ENCODE assay signal across 8 mouse cellular contexts in the genomic region with DNA sequence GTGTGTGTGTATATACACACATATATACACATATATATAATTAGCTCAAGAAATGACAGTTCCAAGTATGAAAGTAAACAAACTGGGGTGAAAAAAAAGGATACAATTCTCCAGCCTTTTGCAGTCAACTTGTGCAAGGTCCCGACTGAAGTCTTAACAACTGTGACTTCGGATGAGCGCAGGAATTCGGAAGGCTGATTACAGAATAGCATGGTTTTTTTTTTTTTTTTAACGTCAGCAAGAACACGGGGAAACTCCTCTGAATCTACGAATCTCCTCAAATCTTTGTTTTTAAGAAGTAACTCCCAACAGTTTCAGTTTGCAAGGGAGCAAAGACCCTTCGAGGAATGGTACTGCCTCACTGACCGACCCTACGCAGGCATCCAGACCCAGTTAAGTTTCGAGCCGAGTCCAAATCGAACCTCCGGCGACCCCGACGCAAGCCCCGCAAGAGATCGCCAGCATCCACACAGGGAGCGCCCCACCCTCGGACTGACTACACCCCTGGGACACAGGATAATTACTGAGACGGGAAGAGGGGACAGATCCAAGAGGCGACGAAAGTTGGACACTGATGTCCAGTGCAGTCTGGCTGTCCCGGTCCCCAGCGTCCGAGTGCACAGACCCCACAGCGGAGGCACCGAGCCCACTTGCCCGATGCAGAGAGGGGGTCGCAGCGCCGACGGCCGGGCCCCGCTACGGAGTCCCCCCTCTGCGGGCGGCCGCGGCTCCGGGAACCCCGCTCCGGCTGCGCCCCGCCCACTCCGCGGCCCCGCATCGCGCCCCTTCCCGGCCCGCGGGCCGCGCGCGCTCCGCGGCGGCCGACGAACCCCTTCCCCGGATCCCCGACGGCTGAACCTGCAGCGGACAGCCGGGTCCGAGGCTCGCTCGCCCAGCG. TPM values are rescaled to one million over a fixed set of nuclear protein-coding genes. Genes with fewer than 3 reads are reported as not detected.
DNase-seq lines count a peak whose midpoint lies in the region; ATAC-seq and TF ChIP-seq lines count a peak whose summit lies in the region.

No protein-coding gene starts in this region.

- ATAC-seq in embryonic facial prominence, embryonic 15.5 days (ENCODE audit: insufficient number of reproducible peaks, low FRiP score, low TSS enrichment, low read depth): peak; percentile 23; the same call in 1 of the 2 replicates
- no peak; the same call in 1 of the 2 replicates for ATAC-seq in hindbrain, embryonic 14.5 days (ENCODE audit: low FRiP score)
- ATAC-seq in liver, embryonic 14.5 days (ENCODE audit: insufficient read depth): peak; percentile 47
- ATAC-seq in neural tube, embryonic 14.5 days (ENCODE audit: low read depth): peak; percentile 25
- no peak for ATAC-seq in megakaryocyte-erythroid progenitor cell, adult 5-6 weeks (replicated peaks; ENCODE audit: low FRiP score, low TSS enrichment, poor library complexity, severe bottlenecking)

- no peak for TF ChIP-seq CTCF in liver, embryonic 14.5 days (IDR thresholded peaks at IDR 0.05; ENCODE audit: low read depth)

- peak; percentile 24 for DNase-seq in layer of hippocampus, adult 9-11 months
- DNase-seq in layer of hippocampus, adult 11-12 months (ENCODE audit: low spot score): no peak
- DNase-seq in MN1 (ENCODE audit: low spot score): peak; percentile 61
- no peak for DNase-seq in hindbrain, embryonic 14.5 days (ENCODE audit: low spot score)
- DNase-seq in liver, embryonic 14.5 days (ENCODE audit: low read depth in 3 of 3, low spot score in 3 of 3): no peak

- WGBS in embryonic facial prominence, embryonic 15.5 days: under 1% methylated on average over 71 of the region's 72 CpGs
- under 1% methylated on average over 50 of the region's 72 CpGs for WGBS in hindbrain, embryonic 14.5 days
- WGBS in liver, embryonic 14.5 days (ENCODE audit: insufficient replicate concordance): under 1% methylated on average over 58 of the region's 72 CpGs
- WGBS in neural tube, embryonic 14.5 days: under 1% methylated on average over 69 of the region's 72 CpGs

- H3K9me3 ChIP-seq in embryonic facial prominence, embryonic 15.5 days (replicated peaks): no peaks in the 10 kb centered on the region
- no peaks in the 10 kb centered on the region for H3K9me3 ChIP-seq in hindbrain, embryonic 14.5 days (ENCODE audit: control insufficient read depth, low read length)
- H3K9me3 ChIP-seq in liver, embryonic 14.5 days (ENCODE audit: control insufficient read depth, low read length): no peaks in the 10 kb centered on the region
- H3K9me3 ChIP-seq in neural tube, embryonic 14.5 days (ENCODE audit: control insufficient read depth, low read length): no peaks in the 10 kb centered on the region

- H3K9ac ChIP-seq in embryonic facial prominence, embryonic 15.5 days: peak overlapping the region; percentile 64
- peak overlapping the region; percentile 96 for H3K9ac ChIP-seq in hindbrain, embryonic 14.5 days
- peak overlapping the region; percentile 88 for H3K9ac ChIP-seq in liver, embryonic 14.5 days (replicated peaks)
- peak overlapping the region; percentile 96 for H3K9ac ChIP-seq in neural tube, embryonic 14.5 days (replicated peaks; ENCODE audit: low read depth, low read length)

- peaks cover 40% of the 10 kb centered on the region for H3K4me1 ChIP-seq in embryonic facial prominence, embryonic 15.5 days
- peaks cover 27% of the 10 kb centered on the region for H3K4me1 ChIP-seq in hindbrain, embryonic 14.5 days (replicated peaks; ENCODE audit: control insufficient read depth, insufficient read depth, low read length)
- H3K4me1 ChIP-seq in liver, embryonic 14.5 days (replicated peaks; ENCODE audit: control insufficient read depth in 2 of 2, insufficient read depth in 2 of 2, low read length in 1 of 2): peaks cover 40 to 50% of the 10 kb centered on the region in 2 experiments
- peaks cover 13% of the 10 kb centered on the region for H3K4me1 ChIP-seq in neural tube, embryonic 14.5 days (ENCODE audit: control insufficient read depth, insufficient read depth, low read length)

- no peaks in the 10 kb centered on the region for H3K27me3 ChIP-seq in embryonic facial prominence, embryonic 15.5 days
- peaks cover 10% of the 10 kb centered on the region; the same call in 1 of the 2 replicates for H3K27me3 ChIP-seq in hindbrain, embryonic 14.5 days (ENCODE audit: control insufficient read depth, insufficient read depth, low read length)
- no peaks in the 10 kb centered on the region for H3K27me3 ChIP-seq in liver, embryonic 14.5 days (ENCODE audit: control insufficient read depth, insufficient read depth, low read length)
- H3K27me3 ChIP-seq in neural tube, embryonic 14.5 days (ENCODE audit: control insufficient read depth, insufficient read depth, low read length): peaks cover 4% of the 10 kb centered on the region; the same call in 1 of the 2 replicates

- no peaks in the 10 kb centered on the region for H3K36me3 ChIP-seq in embryonic facial prominence, embryonic 15.5 days
- H3K36me3 ChIP-seq in hindbrain, embryonic 14.5 days (replicated peaks; ENCODE audit: control insufficient read depth, insufficient read depth): no peaks in the 10 kb centered on the region
- H3K36me3 ChIP-seq in liver, embryonic 14.5 days (replicated peaks; ENCODE audit: control insufficient read depth, insufficient read depth, low read depth): no peaks in the 10 kb centered on the region
- no peaks in the 10 kb centered on the region for H3K36me3 ChIP-seq in neural tube, embryonic 14.5 days (ENCODE audit: control insufficient read depth, insufficient read depth, low read length)

- no peak for TF ChIP-seq EP300 in liver, embryonic 14.5 days (IDR thresholded peaks at IDR 0.05; ENCODE audit: low read depth)

- peak overlapping the region; percentile 63 for H3K4me2 ChIP-seq in embryonic facial prominence, embryonic 15.5 days (replicated peaks)
- H3K4me2 ChIP-seq in hindbrain, embryonic 14.5 days (replicated peaks): peak overlapping the region; percentile 77
- H3K4me2 ChIP-seq in liver, embryonic 14.5 days (ENCODE audit: low read depth): peak overlapping the region; percentile 82
- H3K4me2 ChIP-seq in neural tube, embryonic 14.5 days (ENCODE audit: low read depth, low read length): peak overlapping the region; percentile 72

- H3K4me3 ChIP-seq in embryonic facial prominence, embryonic 15.5 days (replicated peaks): peak overlapping the region; percentile 97
- peak overlapping the region; percentile 98 for H3K4me3 ChIP-seq in hindbrain, embryonic 14.5 days (replicated peaks; ENCODE audit: low read length)
- H3K4me3 ChIP-seq in liver, embryonic 14.5 days (ENCODE audit: insufficient read depth in 1 of 2, low read depth in 2 of 2, low read length in 2 of 2): peak overlapping the region; percentile 92 to 97
- H3K4me3 ChIP-seq in neural tube, embryonic 14.5 days (ENCODE audit: low read depth, low read length): peak overlapping the region; percentile 99

- peak overlapping the region; percentile 85 for H3K27ac ChIP-seq in embryonic facial prominence, embryonic 15.5 days (replicated peaks)
- H3K27ac ChIP-seq in hindbrain, embryonic 14.5 days: peak overlapping the region; percentile 82
- H3K27ac ChIP-seq in liver, embryonic 14.5 days: peak overlapping the region; percentile 81
- peak overlapping the region; percentile 88 for H3K27ac ChIP-seq in neural tube, embryonic 14.5 days (ENCODE audit: low read depth, low read length)

RNA-seq across cellular contexts. Expression of a gene that starts 0.6 kb away (rescaled TPM):
- 21.7 and 22.2 TPM in 2 replicates for polyA plus RNA-seq in embryonic facial prominence, embryonic 15.5 days (2015; fragmentation: Nextera tagmentation; extraction: Ambion mirVana)
- 27.0 and 32.2 TPM in 2 replicates for polyA plus RNA-seq in hindbrain, embryonic 14.5 days (2014; fragmentation: Nextera tagmentation; extraction: Ambion mirVana)
- polyA plus RNA-seq in liver, embryonic 14.5 days (2012; rRNA removed): 7.9 and 9.2 TPM in 2 replicates
- polyA plus RNA-seq in liver, embryonic 14.5 days (2014; fragmentation: Nextera tagmentation; extraction: Ambion mirVana): 8.8 and 11.2 TPM in 2 replicates
- polyA plus RNA-seq in neural tube, embryonic 14.5 days (2014; fragmentation: Nextera tagmentation; extraction: Ambion mirVana): 34.1 and 37.7 TPM in 2 replicates
- 20.7 and 22.7 TPM in 2 replicates for total RNA-seq in megakaryocyte-erythroid progenitor cell, adult 5-6 weeks (2014; fragmentation: Nextera tagmentation)
- 9.6 and 22.9 TPM in 2 replicates for total RNA-seq in megakaryocyte-erythroid progenitor cell, adult 5-6 weeks (2017)

Comparison
In these comparisons a context has a peak if more than half of its experiments do, and no peak if none do; other contexts are left out.
1. DNase-seq: peak in layer of hippocampus, adult 9-11 months (single experiment) and MN1 (single experiment); none in layer of hippocampus, adult 11-12 months (single experiment), hindbrain, embryonic 14.5 days (single experiment) and liver, embryonic 14.5 days (0 of 3).
2. ATAC-seq: peak in embryonic facial prominence, embryonic 15.5 days (single experiment), liver, embryonic 14.5 days (single experiment) and neural tube, embryonic 14.5 days (single experiment); none in hindbrain, embryonic 14.5 days (single experiment) and megakaryocyte-erythroid progenitor cell, adult 5-6 weeks (single experiment).
3. Peak in every context shown above with its lines, with median percentiles within 50 percentile points of each other: H3K27ac ChIP-seq, H3K4me2 ChIP-seq, H3K4me3 ChIP-seq and H3K9ac ChIP-seq.